Mouse (Mus musculus) MEL-GATA-1-ER (cell line): ENCODE measurements at regions not wholly inside any gene's neighbourhood (a gene's known extent, or its start where the extent isn't known, plus 50 kb on each side); places are given as distances from the start of the nearest gene placed in this dataset.

Experiments used
- DNase-seq: peaks from one replicate; pipeline ENCODE4 v3.0.0-alpha.2; 2012; ENCODE audit warnings: low read depth; ENCODE audit errors: extremely low read depth

GRCm38 (mm10) chr13:33721851-33722250, 60.6 kb downstream of the Serpinb6d start:
- no peak for DNase-seq

- DNase-seq: peak; percentile 30
These were observed 80.7 kb downstream of the Serpinb6e start for GRCm38 (mm10) chr13:33762293-33763125.

- no peak for DNase-seq
These were observed 79.8 kb downstream of the Serpinb6e start for GRCm38 (mm10) chr13:33763295-33763916.
